Mouse (Mus musculus): ENCODE data around the gene Gm10778.

DNA sequence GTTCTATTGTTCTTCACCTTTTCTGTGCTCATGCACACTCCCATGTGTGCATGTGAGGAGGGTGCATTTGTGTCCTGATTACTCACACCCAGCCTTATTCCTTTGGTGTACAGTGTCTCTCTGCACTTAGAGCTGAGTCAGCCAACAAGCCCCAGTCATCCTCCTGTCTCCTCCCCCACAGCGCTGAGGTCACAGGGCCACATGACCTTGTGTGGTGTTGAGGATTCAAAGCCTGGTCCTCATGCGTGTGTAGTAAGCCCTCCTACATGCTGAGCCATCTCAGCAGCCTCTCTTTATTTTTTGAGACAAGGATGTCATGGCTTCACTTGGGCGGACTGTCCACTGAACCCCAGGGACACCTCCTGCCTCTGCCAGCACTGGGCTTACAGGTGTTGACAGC is 36.1 kb upstream of the Gm10778 start:
- TF ChIP-seq CTCF (IDR thresholded peaks at IDR 0.05; ENCODE audit: borderline replicate concordance, extremely low read depth, insufficient read depth, insufficient read length), result no peak
- TF ChIP-seq POLR2A (IDR thresholded peaks at IDR 0.05; ENCODE audit: borderline replicate concordance, extremely low read depth, insufficient read depth, insufficient read length, poor library complexity, severe bottlenecking), result no peak

Data from brain, embryonic 14.5 days (tissue).